Mouse (Mus musculus): Measurements from ENCODE around the gene Slc33a1. TPM values are rescaled to one million over a fixed set of nuclear protein-coding genes. Genes with fewer than 3 reads are reported as not detected.
A peak's percentile ranks its signal among the peaks of the same experiment; 100 is the strongest.

Gene Slc33a1
- total and polyA plus RNA-seq, 3 experiments, result 12.5 to 25.8 (median 20.1) TPM

- Histone ChIP-seq H3K36me3 (replicated peaks in 1 of 2; ENCODE audit: control insufficient read depth in 1 of 2, insufficient read depth in 1 of 2, low read length in 1 of 2) (peaks cover 18 to 62% of the 10 kb centered on the region in 2 experiments), H3K4me3 (replicated peaks in 1 of 3; ENCODE audit: low read depth in 2 of 3, low read length in 2 of 3, poor library complexity in 1 of 3) (no peak overlapping the region), H3K4me2 (ENCODE audit: insufficient read depth, low read depth, poor library complexity, severe bottlenecking) (no peak overlapping the region), H3K9me3 (replicated peaks; ENCODE audit: low read length) (no peaks in the 10 kb centered on the region), H3K79me2 (replicated peaks; ENCODE audit: control insufficient read depth, extremely low read depth, insufficient read depth, poor library complexity, severe bottlenecking) (no peaks in the 10 kb centered on the region), H3K27me3 (replicated peaks) (no peaks in the 10 kb centered on the region), H3K27ac (ENCODE audit: insufficient read depth, low read depth) (no peak overlapping the region), H3K9ac (ENCODE audit: insufficient read depth, low read depth) (no peak overlapping the region), H3K4me1 (ENCODE audit: control insufficient read depth in 1 of 2, insufficient read depth in 2 of 2) (no peaks in the 10 kb centered on the region; a peak in 1 of 4 replicates)
- in situ Hi-C loops (cut with MboI; ENCODE audit: low pct_ligation_motif_present, low pct_unique_long_range_greater_than_20kb, low sequenced_read_pairs), result no loop called here
- dilution Hi-C loops (cut with MboI; ENCODE audit: extremely low pct_ligation_motif_present, extremely low pct_unique_long_range_greater_than_20kb, low sequenced_read_pairs), result no loop called here
- DNase-seq (ENCODE audit: extremely low read depth), result peak; percentile 21
- TF ChIP-seq RAD21 (IDR thresholded peaks at IDR 0.05; ENCODE audit: low read depth, low read length) (peak; percentile 44), CTCF (conservative IDR thresholded peaks at IDR 0.05 in 1 of 2, IDR thresholded peaks at IDR 0.05 in 1 of 2; ENCODE audit: low read depth in 2 of 2, low read length in 2 of 2) (peak; percentile 46 to 64), E2F4 (IDR thresholded peaks at IDR 0.05; ENCODE audit: insufficient replicate concordance, low read depth, low read length) (no peak)
Observed at GRCm38 (mm10) chr3:63919634-63920033, 44.9 kb downstream of the Slc33a1 start.

GRCm38 (mm10) chr3:63910301-63910700, 54.3 kb downstream of the Slc33a1 start:
- H3K27ac ChIP-seq (ENCODE audit: insufficient read depth, low read depth), result no peak overlapping the region
- H3K9ac ChIP-seq (ENCODE audit: insufficient read depth, low read depth), result no peak overlapping the region
- H3K79me2 ChIP-seq (replicated peaks; ENCODE audit: control insufficient read depth, extremely low read depth, insufficient read depth, poor library complexity, severe bottlenecking), result no peaks in the 10 kb centered on the region
- no peak overlapping the region for H3K4me3 ChIP-seq (replicated peaks in 1 of 3; ENCODE audit: low read depth in 2 of 3, low read length in 2 of 3, poor library complexity in 1 of 3)
- no peak overlapping the region for H3K4me2 ChIP-seq (ENCODE audit: insufficient read depth, low read depth, poor library complexity, severe bottlenecking)
- peaks cover 0 to 1% of the 10 kb centered on the region in 2 experiments; a peak in 1 of 4 replicates for H3K4me1 ChIP-seq (ENCODE audit: control insufficient read depth in 1 of 2, insufficient read depth in 2 of 2)
- dilution Hi-C loops (cut with MboI; ENCODE audit: extremely low pct_ligation_motif_present, extremely low pct_unique_long_range_greater_than_20kb, low sequenced_read_pairs) (no loop called here), in situ Hi-C loops (cut with MboI; ENCODE audit: low pct_ligation_motif_present, low pct_unique_long_range_greater_than_20kb, low sequenced_read_pairs) (no loop called here)
- no peak for DNase-seq (ENCODE audit: extremely low read depth)
- peaks cover 6 to 14% of the 10 kb centered on the region in 2 experiments for H3K36me3 ChIP-seq (replicated peaks in 1 of 2; ENCODE audit: control insufficient read depth in 1 of 2, insufficient read depth in 1 of 2, low read length in 1 of 2)
- H3K9me3 ChIP-seq (replicated peaks; ENCODE audit: low read length), result no peaks in the 10 kb centered on the region
- TF ChIP-seq MYC (IDR thresholded peaks at IDR 0.05; ENCODE audit: low read depth, low read length) (no peak), NELFE (IDR thresholded peaks at IDR 0.05; ENCODE audit: low read depth, low read length) (no peak), PAX5 (IDR thresholded peaks at IDR 0.05; ENCODE audit: low read length) (no peak), CHD1 (IDR thresholded peaks at IDR 0.05; ENCODE audit: low read depth, low read length) (no peak), MAX (IDR thresholded peaks at IDR 0.05; ENCODE audit: low read length) (no peak), UBTF (IDR thresholded peaks at IDR 0.05; ENCODE audit: low read depth, low read length) (no peak), RAD21 (IDR thresholded peaks at IDR 0.05; ENCODE audit: low read depth, low read length) (no peak), NRF1 (IDR thresholded peaks at IDR 0.05; ENCODE audit: low read depth, low read length) (no peak)
- no peaks in the 10 kb centered on the region for H3K27me3 ChIP-seq (replicated peaks)

- no peak for DNase-seq (ENCODE audit: extremely low read depth)
- in situ Hi-C loops (cut with MboI; ENCODE audit: low pct_ligation_motif_present, low pct_unique_long_range_greater_than_20kb, low sequenced_read_pairs) (no loop called here), dilution Hi-C loops (cut with MboI; ENCODE audit: extremely low pct_ligation_motif_present, extremely low pct_unique_long_range_greater_than_20kb, low sequenced_read_pairs) (no loop called here)
- Histone ChIP-seq H3K4me2 (ENCODE audit: insufficient read depth, low read depth, poor library complexity, severe bottlenecking) (peak overlapping the region; percentile 51), H3K9me3 (replicated peaks; ENCODE audit: low read length) (no peaks in the 10 kb centered on the region), H3K4me1 (ENCODE audit: control insufficient read depth in 1 of 2, insufficient read depth in 2 of 2) (peaks cover 0 to 3% of the 10 kb centered on the region in 2 experiments; a peak in 1 of 4 replicates), H3K9ac (ENCODE audit: insufficient read depth, low read depth) (no peak overlapping the region), H3K36me3 (replicated peaks in 1 of 2; ENCODE audit: control insufficient read depth in 1 of 2, insufficient read depth in 1 of 2, low read length in 1 of 2) (no peaks in the 10 kb centered on the region), H3K79me2 (replicated peaks; ENCODE audit: control insufficient read depth, extremely low read depth, insufficient read depth, poor library complexity, severe bottlenecking) (no peaks in the 10 kb centered on the region), H3K27ac (ENCODE audit: insufficient read depth, low read depth) (no peak overlapping the region), H3K27me3 (replicated peaks) (no peaks in the 10 kb centered on the region), H3K4me3 (replicated peaks in 1 of 3; ENCODE audit: low read depth in 2 of 3, low read length in 2 of 3, poor library complexity in 1 of 3) (peak overlapping the region in 1 of 3 experiments; percentile 26)
- no peak for TF ChIP-seq HCFC1 (IDR thresholded peaks at IDR 0.05; ENCODE audit: low read depth, low read length)
- TF ChIP-seq MEF2A (IDR thresholded peaks at IDR 0.05; ENCODE audit: borderline replicate concordance, low read depth, low read length), result no peak
- no peak for TF ChIP-seq IRF4 (IDR thresholded peaks at IDR 0.05; ENCODE audit: low read depth, low read length)
- TF ChIP-seq TBP (conservative IDR thresholded peaks at IDR 0.05; ENCODE audit: low read depth, low read length), result no peak
- TF ChIP-seq MAX (IDR thresholded peaks at IDR 0.05; ENCODE audit: low read length), result no peak
Observed at GRCm38 (mm10) chr3:63905241-63905640, 59.3 kb downstream of the Slc33a1 start.
